Mouse (Mus musculus): ENCODE data around the gene Sun5. TPM values are rescaled to one million over a fixed set of nuclear protein-coding genes. Genes with fewer than 3 reads are reported as not detected.

Gene Sun5
- not detected in 2 replicates for polyA plus RNA-seq (2012; rRNA removed)

DNA sequence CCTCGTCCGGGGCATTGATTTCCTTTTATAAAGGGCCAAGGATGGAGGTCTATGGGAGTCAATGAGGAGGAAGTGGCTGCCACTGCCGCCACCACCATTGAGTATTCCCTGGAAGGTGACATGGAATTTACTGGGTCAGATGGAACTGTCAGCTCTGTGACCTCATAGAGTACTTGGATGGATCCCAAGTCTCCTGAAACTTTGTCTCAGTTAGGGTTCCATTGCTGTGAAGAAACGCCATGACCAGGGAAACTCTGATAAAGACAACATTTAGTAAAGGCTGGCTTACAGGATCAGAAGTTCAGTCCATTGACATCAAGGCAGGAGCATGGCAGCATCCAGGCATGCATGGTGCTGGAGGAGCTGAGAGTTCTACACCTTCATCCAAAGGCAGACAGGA lies at the start of gene Sun5:
TSS of gene Sun5 (minus strand) at position 101 of the 400 bp plus-strand sequence.
- DNase-seq (ENCODE audit: low read depth) = no peak
- TF ChIP-seq CTCF (IDR thresholded peaks at IDR 0.05; ENCODE audit: borderline replicate concordance, extremely low read depth, insufficient read depth, insufficient read length) (no peak), POLR2A (IDR thresholded peaks at IDR 0.05; ENCODE audit: borderline replicate concordance, extremely low read depth, insufficient read depth, insufficient read length, poor library complexity, severe bottlenecking) (no peak)

DNA sequence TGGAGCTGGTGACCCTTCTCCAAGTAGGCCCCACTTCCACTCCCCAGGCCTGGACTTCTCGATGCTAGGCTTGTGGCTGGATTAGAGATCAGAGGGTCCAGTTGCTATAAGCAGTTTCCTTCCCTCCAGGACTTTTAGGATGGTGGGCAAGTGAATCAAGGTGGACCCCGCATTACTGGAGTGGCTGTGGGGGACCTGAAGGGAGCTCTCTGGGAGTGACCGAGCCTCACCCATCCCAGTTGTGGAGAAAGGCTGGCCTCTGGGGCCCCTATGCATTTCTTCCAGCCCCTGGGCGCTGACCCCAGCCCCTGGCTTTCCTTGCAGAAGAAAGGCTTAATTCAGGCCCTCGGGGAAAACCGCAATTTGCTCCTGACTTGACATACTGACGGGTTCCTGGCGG lies 47.0 kb upstream of the Sun5 start, which contains the start of gene Bpifb3:
TSS of gene Bpifb3 (plus strand) at position 301 of the 400 bp plus-strand sequence.
- DNase-seq (ENCODE audit: low read depth) = no peak
- TF ChIP-seq CTCF (IDR thresholded peaks at IDR 0.05; ENCODE audit: borderline replicate concordance, extremely low read depth, insufficient read depth, insufficient read length) = no peak
- TF ChIP-seq POLR2A (IDR thresholded peaks at IDR 0.05; ENCODE audit: borderline replicate concordance, extremely low read depth, insufficient read depth, insufficient read length, poor library complexity, severe bottlenecking) = no peak

DNA sequence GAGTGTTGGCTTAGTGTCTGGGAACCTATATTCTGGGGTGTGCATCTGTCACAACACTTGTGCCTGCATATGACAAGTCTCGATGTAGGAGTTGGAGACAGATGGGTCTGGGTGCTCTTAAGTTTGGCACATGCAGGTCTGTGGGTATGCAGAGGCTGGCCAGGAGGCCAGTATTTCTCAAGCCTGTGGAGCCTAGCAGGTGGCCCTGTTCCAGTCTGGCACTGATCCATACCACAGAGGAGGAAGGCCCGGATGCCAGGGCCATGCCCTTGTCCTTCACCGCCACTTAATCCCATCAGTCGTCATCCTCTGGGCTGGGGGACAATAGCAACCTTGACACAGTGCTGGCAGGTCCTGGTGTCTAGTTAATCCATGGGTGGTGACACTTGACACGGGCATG lies 43.3 kb upstream of the Sun5 start:
- peak; percentile 22 for DNase-seq (ENCODE audit: low read depth)

DNA sequence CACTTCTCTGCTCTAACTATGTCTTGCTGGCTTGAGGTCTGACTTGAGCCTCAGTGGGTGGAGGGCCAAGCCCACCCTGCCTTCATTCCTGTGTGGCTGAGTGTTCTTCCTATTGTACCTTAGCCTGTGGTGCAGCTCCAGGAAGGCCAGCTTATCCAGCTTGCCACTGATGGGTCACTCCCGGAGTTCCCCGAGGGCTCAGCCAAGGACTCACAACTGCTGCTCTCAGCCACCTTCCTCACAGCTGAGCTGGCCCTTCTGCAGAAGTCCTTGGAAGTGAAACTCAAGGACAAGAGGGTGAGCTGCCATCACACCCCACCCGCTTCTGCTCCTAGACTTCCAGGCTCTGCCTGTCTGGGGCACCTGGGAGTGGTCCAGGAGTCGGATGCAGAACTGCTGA lies 35.7 kb upstream of the Sun5 start:
- TF ChIP-seq POLR2A (IDR thresholded peaks at IDR 0.05; ENCODE audit: borderline replicate concordance, extremely low read depth, insufficient read depth, insufficient read length, poor library complexity, severe bottlenecking) (no peak), CTCF (IDR thresholded peaks at IDR 0.05; ENCODE audit: borderline replicate concordance, extremely low read depth, insufficient read depth, insufficient read length) (no peak)
- no peak for DNase-seq (ENCODE audit: low read depth)

More for the DNA sequence above, 43.3 kb upstream of the Sun5 start:
- TF ChIP-seq POLR2A (IDR thresholded peaks at IDR 0.05; ENCODE audit: borderline replicate concordance, extremely low read depth, insufficient read depth, insufficient read length, poor library complexity, severe bottlenecking) (no peak), CTCF (IDR thresholded peaks at IDR 0.05; ENCODE audit: borderline replicate concordance, extremely low read depth, insufficient read depth, insufficient read length) (no peak)

DNA sequence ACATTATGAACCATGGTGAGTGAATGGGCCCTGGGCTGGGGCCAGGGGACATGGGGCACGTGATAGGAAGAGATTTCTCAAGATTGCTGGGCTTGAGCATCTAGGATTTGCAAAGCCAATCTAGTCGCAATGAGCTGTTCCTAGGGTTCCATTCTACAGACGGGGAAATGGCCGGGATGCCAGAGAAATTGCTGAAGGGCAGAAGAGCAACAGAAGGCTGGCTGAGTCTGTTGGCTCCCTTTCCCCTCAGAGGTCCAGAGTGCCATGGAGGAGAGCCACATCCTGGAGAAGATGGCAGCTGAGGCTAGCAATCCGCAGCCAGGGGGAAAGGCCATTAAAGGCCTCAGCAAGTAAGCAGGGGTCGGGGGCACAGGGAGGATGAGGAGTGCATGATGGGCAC lies 31.8 kb upstream of the Sun5 start:
- DNase-seq (ENCODE audit: low read depth) = no peak
- no peak for TF ChIP-seq POLR2A (IDR thresholded peaks at IDR 0.05; ENCODE audit: borderline replicate concordance, extremely low read depth, insufficient read depth, insufficient read length, poor library complexity, severe bottlenecking)
- no peak for TF ChIP-seq CTCF (IDR thresholded peaks at IDR 0.05; ENCODE audit: borderline replicate concordance, extremely low read depth, insufficient read depth, insufficient read length)

DNA sequence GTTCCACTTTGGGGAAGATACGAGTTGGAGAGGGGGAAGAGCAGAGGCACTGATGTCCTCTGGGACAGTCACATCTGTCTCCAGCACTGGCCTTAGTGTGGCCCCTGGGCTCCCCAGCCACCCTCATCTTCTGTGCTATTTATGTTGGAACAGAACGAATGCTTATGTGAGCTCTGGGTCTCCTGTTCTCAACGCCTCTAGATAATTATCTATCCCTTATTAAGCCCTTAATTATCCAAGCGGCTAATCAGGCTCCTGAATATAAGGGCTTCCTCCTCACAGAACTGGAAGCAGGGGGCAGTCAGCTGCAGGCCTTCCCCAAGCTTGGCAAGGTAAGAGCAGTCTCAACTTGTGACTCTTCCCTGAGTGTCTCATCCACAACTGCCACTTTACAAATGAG lies 29.2 kb upstream of the Sun5 start, which contains the start of gene Bpifb6:
TSS of gene Bpifb6 (plus strand) at position 301 of the 400 bp plus-strand sequence.
- DNase-seq (ENCODE audit: low read depth) = no peak
- no peak for TF ChIP-seq POLR2A (IDR thresholded peaks at IDR 0.05; ENCODE audit: borderline replicate concordance, extremely low read depth, insufficient read depth, insufficient read length, poor library complexity, severe bottlenecking)
- TF ChIP-seq CTCF (IDR thresholded peaks at IDR 0.05; ENCODE audit: borderline replicate concordance, extremely low read depth, insufficient read depth, insufficient read length) = no peak

DNA sequence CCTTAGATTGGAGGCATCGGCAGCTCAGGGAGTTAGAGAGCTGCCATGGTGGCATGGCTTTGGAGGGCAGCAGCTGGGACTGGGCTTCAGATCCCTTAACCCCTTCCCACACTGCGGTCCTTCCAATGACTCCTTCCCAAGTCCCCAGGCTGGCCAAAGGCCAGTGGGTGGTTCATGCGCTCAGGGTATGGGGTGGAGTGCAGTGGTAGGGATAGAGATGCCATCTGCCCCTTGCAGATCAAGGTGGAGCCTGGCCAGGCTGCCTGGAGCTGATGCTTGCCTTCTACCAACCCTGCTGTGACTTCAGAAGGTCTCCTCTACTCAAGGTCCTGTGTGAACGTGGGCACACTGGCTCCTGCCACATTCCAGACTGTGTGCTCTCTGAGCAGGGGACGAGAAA lies 28.2 kb upstream of the Sun5 start:
- no peak for DNase-seq (ENCODE audit: low read depth)
- no peak for TF ChIP-seq POLR2A (IDR thresholded peaks at IDR 0.05; ENCODE audit: borderline replicate concordance, extremely low read depth, insufficient read depth, insufficient read length, poor library complexity, severe bottlenecking)
- TF ChIP-seq CTCF (IDR thresholded peaks at IDR 0.05; ENCODE audit: borderline replicate concordance, extremely low read depth, insufficient read depth, insufficient read length) = no peak

DNA sequence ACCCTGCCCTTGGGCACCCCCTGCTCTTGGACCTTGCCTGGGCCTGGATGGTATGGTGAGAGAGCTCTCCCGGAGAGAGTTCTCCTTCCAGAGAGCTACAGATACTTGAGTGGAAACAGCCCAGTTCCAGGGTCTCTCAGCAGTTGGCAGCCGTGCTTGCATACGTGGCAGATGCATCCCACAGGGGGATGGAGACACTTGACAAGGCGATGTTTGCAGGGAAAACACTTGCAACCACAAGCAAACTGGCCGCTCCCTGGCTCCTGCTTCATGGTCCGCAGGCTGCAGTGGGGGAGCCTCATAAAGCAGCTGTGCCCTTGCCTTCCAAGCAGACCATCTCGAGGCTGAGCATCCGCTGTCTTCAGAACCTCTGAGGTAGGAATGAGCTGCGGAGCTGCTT lies 3.9 kb upstream of the Sun5 start, which contains the start of gene Bpifb2:
TSS of gene Bpifb2 (plus strand) at position 301 of the 400 bp plus-strand sequence.
- TF ChIP-seq POLR2A (IDR thresholded peaks at IDR 0.05; ENCODE audit: borderline replicate concordance, extremely low read depth, insufficient read depth, insufficient read length, poor library complexity, severe bottlenecking) (no peak), CTCF (IDR thresholded peaks at IDR 0.05; ENCODE audit: borderline replicate concordance, extremely low read depth, insufficient read depth, insufficient read length) (no peak)
- DNase-seq (ENCODE audit: low read depth) = peak; percentile 0

DNA sequence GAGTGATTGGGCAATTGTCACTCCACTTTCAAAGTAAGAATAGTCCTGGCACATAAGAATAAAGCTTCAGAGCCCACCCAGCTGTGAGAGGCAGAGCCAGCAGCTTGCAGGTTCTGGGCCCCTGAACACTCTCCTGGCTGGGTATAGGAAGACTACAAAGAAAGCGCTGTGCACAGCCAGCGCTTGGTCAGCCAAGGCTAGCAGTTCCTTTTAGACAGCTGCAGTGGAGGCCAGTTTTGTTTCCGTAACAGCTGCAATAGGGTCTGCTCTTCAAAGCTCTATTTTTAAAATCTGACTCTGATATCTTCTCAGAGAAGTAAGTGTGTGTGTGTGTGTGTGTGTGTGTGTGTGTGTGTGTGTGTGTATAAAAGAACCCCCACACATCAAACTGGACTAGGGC lies 8.9 kb downstream of the Sun5 start:
- DNase-seq (ENCODE audit: low read depth) = no peak
- TF ChIP-seq CTCF (IDR thresholded peaks at IDR 0.05; ENCODE audit: borderline replicate concordance, extremely low read depth, insufficient read depth, insufficient read length) (no peak), POLR2A (IDR thresholded peaks at IDR 0.05; ENCODE audit: borderline replicate concordance, extremely low read depth, insufficient read depth, insufficient read length, poor library complexity, severe bottlenecking) (no peak)

DNA sequence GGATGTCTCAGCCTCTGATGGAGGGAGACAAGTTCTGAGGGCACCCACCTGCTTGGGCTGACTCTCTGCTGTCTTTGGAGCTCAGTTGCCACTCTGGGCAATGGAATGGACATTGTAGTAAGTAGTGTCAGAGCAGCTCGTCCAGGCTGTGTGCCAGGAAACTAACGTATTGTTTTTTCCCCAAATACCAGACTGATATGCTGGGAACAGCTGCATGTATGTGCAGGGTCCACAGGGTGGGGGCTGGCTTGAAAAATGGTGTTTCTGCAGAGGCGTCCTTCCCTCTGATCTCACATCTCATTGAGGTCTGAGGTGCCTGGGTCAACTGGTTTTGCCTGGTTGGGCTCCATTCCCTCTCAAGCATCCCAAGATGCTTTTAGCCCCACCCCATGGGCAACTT lies 10.2 kb downstream of the Sun5 start:
- DNase-seq (ENCODE audit: low read depth) = no peak
- no peak for TF ChIP-seq POLR2A (IDR thresholded peaks at IDR 0.05; ENCODE audit: borderline replicate concordance, extremely low read depth, insufficient read depth, insufficient read length, poor library complexity, severe bottlenecking)
- TF ChIP-seq CTCF (IDR thresholded peaks at IDR 0.05; ENCODE audit: borderline replicate concordance, extremely low read depth, insufficient read depth, insufficient read length) = no peak

DNA sequence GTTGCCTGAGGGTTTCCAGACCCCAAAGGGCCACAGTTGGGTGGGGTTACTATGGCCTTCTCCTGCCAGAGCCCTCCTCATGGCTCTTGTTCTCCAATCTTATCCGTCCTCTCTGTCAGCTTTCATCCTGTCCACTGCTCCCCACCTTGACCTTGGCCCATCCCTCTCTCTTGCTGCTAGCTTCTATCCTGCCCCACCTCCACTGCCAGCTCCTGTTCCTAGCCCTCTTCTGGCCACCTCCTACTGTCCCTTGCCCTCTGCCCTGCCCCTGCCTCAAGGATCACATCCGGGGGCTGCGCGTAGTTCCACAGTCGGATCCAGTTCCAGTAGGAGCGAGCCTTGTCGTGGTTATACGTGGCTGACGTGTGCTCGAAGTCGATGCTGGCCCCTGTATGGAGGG lies 10.6 kb downstream of the Sun5 start:
- no peak for DNase-seq (ENCODE audit: low read depth)
- TF ChIP-seq POLR2A (IDR thresholded peaks at IDR 0.05; ENCODE audit: borderline replicate concordance, extremely low read depth, insufficient read depth, insufficient read length, poor library complexity, severe bottlenecking) (no peak), CTCF (IDR thresholded peaks at IDR 0.05; ENCODE audit: borderline replicate concordance, extremely low read depth, insufficient read depth, insufficient read length) (no peak)

DNA sequence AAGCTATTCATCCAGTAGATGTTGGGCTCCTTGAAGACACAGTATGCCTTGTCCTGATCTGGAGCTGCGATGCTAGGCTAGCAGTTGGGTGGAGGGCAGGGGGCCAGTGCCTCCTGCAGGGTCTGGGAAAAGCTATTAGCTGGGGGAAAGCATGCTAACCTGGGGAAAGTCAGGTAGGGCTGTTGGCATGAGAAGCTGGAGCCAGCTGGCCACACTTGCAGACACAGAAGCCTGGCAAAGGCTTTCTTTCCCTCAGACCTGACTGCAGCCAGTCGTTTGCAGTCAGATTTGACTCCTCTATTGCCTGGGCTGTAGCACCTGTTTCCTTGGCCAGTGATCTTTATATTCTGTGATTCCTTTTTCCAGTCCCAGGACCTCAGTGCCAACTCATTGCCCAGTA lies 11.3 kb downstream of the Sun5 start:
- TF ChIP-seq POLR2A (IDR thresholded peaks at IDR 0.05; ENCODE audit: borderline replicate concordance, extremely low read depth, insufficient read depth, insufficient read length, poor library complexity, severe bottlenecking) = no peak
- TF ChIP-seq CTCF (IDR thresholded peaks at IDR 0.05; ENCODE audit: borderline replicate concordance, extremely low read depth, insufficient read depth, insufficient read length) = no peak

More for the DNA sequence above, 11.3 kb downstream of the Sun5 start:
- DNase-seq (ENCODE audit: low read depth) = no peak

All from brain, embryonic 14.5 days (tissue).